Mouse (Mus musculus) limb, embryonic 12.5 days (tissue): ENCODE data around the gene Aspg. TPM values are rescaled to one million over a fixed set of nuclear protein-coding genes. Genes with fewer than 3 reads are reported as not detected.

ENCODE experiments used
- ATAC-seq: fragments of 200-750 bp; cut with Nextera tagmentation; 2 replicates; pipeline ENCODE4 v1.8.0; 2017; ENCODE audit warnings: low read depth, moderate TSS enrichment; ENCODE audit not compliant: insufficient number of reproducible peaks, insufficient read depth, low FRiP score, low TSS enrichment
- H3K27ac ChIP-seq: fragments of 300-500 bp; sonication (generic); 2 replicates; pipeline ENCODE4 v1.5.1; 2016; ENCODE audit warnings: mild to moderate bottlenecking, moderate library complexity
- H3K27me3 ChIP-seq: fragments of 300-500 bp; sonication (generic); 2 replicates; pipeline ENCODE4 v1.6.1; 2016; ENCODE audit warnings: mild to moderate bottlenecking, moderate library complexity
- H3K36me3 ChIP-seq: fragments of 300-500 bp; sonication (generic); 2 replicates; pipeline ENCODE4 v1.6.1; 2016; ENCODE audit warnings: mild to moderate bottlenecking, moderate library complexity
- H3K4me1 ChIP-seq: fragments of 300-500 bp; sonication (generic); replicated peaks from 2 replicates; pipeline ENCODE4 v1.6.1; 2016
- H3K4me2 ChIP-seq: fragments of 300-500 bp; sonication (generic); 2 replicates; pipeline ENCODE4 v1.6.1; 2016; ENCODE audit warnings: mild to moderate bottlenecking, moderate library complexity
- H3K4me3 ChIP-seq: fragments of 300-500 bp; sonication (generic); replicated peaks from 2 replicates; pipeline ENCODE4 v1.5.1; 2016; ENCODE audit warnings: mild to moderate bottlenecking
- H3K9ac ChIP-seq: fragments of 300-500 bp; sonication (generic); replicated peaks from 2 replicates; pipeline ENCODE4 v1.6.1; 2016; ENCODE audit warnings: mild to moderate bottlenecking, moderate library complexity
- H3K9me3 ChIP-seq: fragments of 300-500 bp; sonication (generic); 2 replicates; pipeline ENCODE4 v1.6.1; 2016; ENCODE audit warnings: mild to moderate bottlenecking, moderate library complexity
- WGBS: fragments of 180-500 bp; shearing (Covaris S2); methylation state at CpG from one replicate; pipeline ENCODE4 v1.1.7; 2016; 5-methylcytosine and 5-hydroxymethylcytosine counted together
- microRNA counts: library from miRNA; unstranded; fragments of <30 nt; microRNA quantifications from one replicate; lab custom pipeline; 2017
- microRNA-seq: library from miRNA; unstranded; fragments of <30 nt; microRNA quantifications from one replicate; pipeline ENCODE4, GENCODE M21; 2017
- polyA plus RNA-seq: library from polyadenylated mRNA; unstranded; fragments of >200 nt; fragmentation: Nextera tagmentation; extraction: Ambion mirVana; gene quantifications from 2 replicates; pipeline ENCODE4 v1.2.1, GENCODE M21; 2016

The Aspg gene
- polyA plus RNA-seq, 1 experiment from 2014 or later, result 3.4 TPM

- WGBS, result 39% methylated on average over 20 of the region's 20 CpGs
- Histone ChIP-seq H3K9ac (no peak overlapping the region), H3K4me2 (no peak overlapping the region), H3K4me1 (peaks cover 13% of the 10 kb centered on the region), H3K4me3 (no peak overlapping the region), H3K27ac (no peak overlapping the region), H3K9me3 (no peaks in the 10 kb centered on the region), H3K36me3 (peaks cover 64% of the 10 kb centered on the region), H3K27me3 (no peaks in the 10 kb centered on the region)
- ATAC-seq, result no peak
Measured at GRCm38 (mm10) chr12:112170671-112171574, 64.4 kb downstream of the Aspg start.

- Histone ChIP-seq H3K27me3 (no peaks in the 10 kb centered on the region), H3K27ac (no peak overlapping the region), H3K4me3 (no peak overlapping the region), H3K4me2 (no peak overlapping the region), H3K36me3 (peaks cover 71% of the 10 kb centered on the region), H3K9me3 (no peaks in the 10 kb centered on the region), H3K4me1 (peaks cover 13% of the 10 kb centered on the region), H3K9ac (no peak overlapping the region)
- ATAC-seq, result no peak
- 90% methylated on average over 1 of the region's 1 CpGs for WGBS
Measured at GRCm38 (mm10) chr12:112171657-112172056, 65.2 kb downstream of the Aspg start.

- Histone ChIP-seq H3K9me3 (no peaks in the 10 kb centered on the region), H3K4me1 (peaks cover 13% of the 10 kb centered on the region), H3K27me3 (no peaks in the 10 kb centered on the region), H3K4me2 (no peak overlapping the region), H3K27ac (no peak overlapping the region), H3K4me3 (no peak overlapping the region), H3K9ac (0 out of 2 replicates have a peak overlapping the region, but pooled peaks have one; percentile 8), H3K36me3 (peaks cover 74% of the 10 kb centered on the region)
- ATAC-seq, result no peak
- 59% methylated on average over 8 of the region's 8 CpGs for WGBS
Measured at GRCm38 (mm10) chr12:112172214-112172613, 65.7 kb downstream of the Aspg start.

MicroRNA genes within 50 kb of the gene (microRNA counts, 519-probe panel; counts per million panel counts)
- microRNA mmu-miR-203 (lab: Ali Mortazavi, UCI), result 2,804 counts per million, percentile 14 among the panel's probes with 10 or more counts

Small RNA genes lying within 50 kb of the gene (microRNA-seq; reads per million reads assigned to microRNA genes)
- gene Mir203 (4,757 reads per million, percentile 89 among the genes with 10 or more reads in this experiment), gene Mir3073a (not detected), gene Mir3073b (not detected)

Other genes with a start within 250 kb of the Aspg start
- 11.5 and 13.0 TPM in 2 replicates for gene Ppp1r13b, start 198.6 kb upstream of the Aspg start, polyA plus RNA-seq
- 648 and 683 TPM in 2 replicates for gene Atp5mpl, start 139.7 kb upstream of the Aspg start, polyA plus RNA-seq
- 0.97 and 1.4 TPM in 2 replicates for gene Tdrd9, start 135.1 kb upstream of the Aspg start, polyA plus RNA-seq
- not detected in 2 replicates for gene Rd3l, start 125.4 kb upstream of the Aspg start, polyA plus RNA-seq
- gene Kif26a, start 39.5 kb downstream of the Aspg start, polyA plus RNA-seq, result 6.6 and 6.7 TPM in 2 replicates